ENCODE assay signal across 8 mouse cellular contexts in genomic region chr9:64340351-64341253, GRCm38 (mm10). TPM values are rescaled to one million over a fixed set of nuclear protein-coding genes. Genes with fewer than 3 reads are reported as not detected.
A peak's percentile ranks its signal among the peaks of the same experiment; 100 is the strongest.
DNase-seq lines count a peak whose midpoint lies in the region; ATAC-seq and TF ChIP-seq lines count a peak whose summit lies in the region.

No protein-coding gene starts in this region.

- H3K4me2 ChIP-seq in forebrain, embryonic 13.5 days, result peak overlapping the region; percentile 80
- H3K4me2 ChIP-seq in liver, embryonic 16.5 days (ENCODE audit: low read depth, low read length), result peak overlapping the region; percentile 92
- peak overlapping the region; percentile 72 for H3K4me2 ChIP-seq in neural tube, embryonic 12.5 days (replicated peaks)
- H3K4me2 ChIP-seq in stomach, postnatal 0 days (replicated peaks; ENCODE audit: low read depth), result peak overlapping the region; percentile 71

- peaks cover 11% of the 10 kb centered on the region for H3K4me1 ChIP-seq in forebrain, embryonic 13.5 days
- H3K4me1 ChIP-seq in liver, embryonic 16.5 days (ENCODE audit: control insufficient read depth, low read depth, low read length), result peaks cover 8% of the 10 kb centered on the region
- H3K4me1 ChIP-seq in neural tube, embryonic 12.5 days, result peaks cover 11% of the 10 kb centered on the region; the same call in 1 of the 2 replicates
- H3K4me1 ChIP-seq in stomach, postnatal 0 days (replicated peaks; ENCODE audit: control insufficient read depth, insufficient read depth), result no peaks in the 10 kb centered on the region

- ATAC-seq in cerebellum, adult (ENCODE audit: insufficient number of reproducible peaks, low FRiP score, low TSS enrichment), result peak; percentile 86
- ATAC-seq in forebrain, embryonic 13.5 days, result peak; percentile 92
- ATAC-seq in liver, embryonic 16.5 days (ENCODE audit: low read depth), result peak; percentile 89
- ATAC-seq in neural tube, embryonic 12.5 days (ENCODE audit: low FRiP score, low read depth), result peak; percentile 89
- ATAC-seq in stomach, postnatal 0 days (ENCODE audit: low FRiP score, low TSS enrichment), result peak; percentile 94

- peak overlapping the region; percentile 98 for H3K9ac ChIP-seq in forebrain, embryonic 13.5 days
- peak overlapping the region; percentile 91 for H3K9ac ChIP-seq in liver, embryonic 16.5 days (ENCODE audit: low read depth, low read length)
- H3K9ac ChIP-seq in neural tube, embryonic 12.5 days, result peak overlapping the region; percentile 95
- peak overlapping the region; percentile 99 for H3K9ac ChIP-seq in stomach, postnatal 0 days (ENCODE audit: low read length)

- TF ChIP-seq EP300 in stomach, postnatal 0 days (optimal IDR thresholded peaks at IDR 0.05), result no peak

- DNase-seq in ES-CJ7 (ENCODE audit: low read depth, low spot score), result peak; percentile 45
- DNase-seq in heart, postnatal 14 days, result peak; percentile 79 to 80
- peak; percentile 36 for DNase-seq in large intestine, adult 2 months (ENCODE audit: low read depth, low spot score)
- peak; percentile 83 for DNase-seq in stomach, postnatal 0 days (ENCODE audit: low spot score)

- WGBS in forebrain, embryonic 13.5 days, result under 1% methylated on average over 85 of the region's 85 CpGs
- under 1% methylated on average over 85 of the region's 85 CpGs for WGBS in large intestine, adult 2 months
- WGBS in liver, embryonic 16.5 days (ENCODE audit: insufficient replicate concordance), result under 1% methylated on average over 83 of the region's 85 CpGs
- under 1% methylated on average over 85 of the region's 85 CpGs for WGBS in neural tube, embryonic 12.5 days
- under 1% methylated on average over 78 of the region's 85 CpGs for WGBS in stomach, postnatal 0 days

- no peak; the same call in 1 of the 2 replicates for TF ChIP-seq CTCF in stomach, postnatal 0 days (IDR thresholded peaks at IDR 0.05; ENCODE audit: low read depth)

- H3K9me3 ChIP-seq in forebrain, embryonic 13.5 days (replicated peaks), result no peaks in the 10 kb centered on the region
- no peaks in the 10 kb centered on the region for H3K9me3 ChIP-seq in liver, embryonic 16.5 days (replicated peaks; ENCODE audit: control insufficient read depth, low read length)
- H3K9me3 ChIP-seq in neural tube, embryonic 12.5 days, result no peaks in the 10 kb centered on the region
- no peaks in the 10 kb centered on the region for H3K9me3 ChIP-seq in stomach, postnatal 0 days (ENCODE audit: control insufficient read depth, low read length)

- peaks cover 16% of the 10 kb centered on the region; the same call in 1 of the 2 replicates for H3K36me3 ChIP-seq in forebrain, embryonic 13.5 days (ENCODE audit: poor library complexity, severe bottlenecking)
- H3K36me3 ChIP-seq in liver, embryonic 16.5 days (ENCODE audit: control insufficient read depth, insufficient read depth), result peaks cover 2% of the 10 kb centered on the region; the same call in 1 of the 2 replicates
- H3K36me3 ChIP-seq in neural tube, embryonic 12.5 days, result 0 out of 2 replicates have a peak, but pooled peaks cover 4% of the 10 kb centered on the region
- H3K36me3 ChIP-seq in stomach, postnatal 0 days (ENCODE audit: control insufficient read depth, insufficient read depth, low read length), result no peaks in the 10 kb centered on the region

- H3K27me3 ChIP-seq in forebrain, embryonic 13.5 days, result no peaks in the 10 kb centered on the region
- H3K27me3 ChIP-seq in liver, embryonic 16.5 days (ENCODE audit: control insufficient read depth, insufficient read depth, low read depth, low read length), result no peaks in the 10 kb centered on the region
- no peaks in the 10 kb centered on the region for H3K27me3 ChIP-seq in neural tube, embryonic 12.5 days (replicated peaks)
- no peaks in the 10 kb centered on the region for H3K27me3 ChIP-seq in stomach, postnatal 0 days (ENCODE audit: control insufficient read depth, insufficient read depth, low read length)

- peak overlapping the region; percentile 62 for H3K4me3 ChIP-seq in forebrain, embryonic 13.5 days
- H3K4me3 ChIP-seq in liver, embryonic 16.5 days (ENCODE audit: low read depth, low read length), result peak overlapping the region; percentile 78
- H3K4me3 ChIP-seq in neural tube, embryonic 12.5 days, result peak overlapping the region; percentile 59
- peak overlapping the region; percentile 74 for H3K4me3 ChIP-seq in stomach, postnatal 0 days (ENCODE audit: low read depth, low read length)

- peak overlapping the region; percentile 99 for H3K27ac ChIP-seq in forebrain, embryonic 13.5 days
- H3K27ac ChIP-seq in liver, embryonic 16.5 days (ENCODE audit: low read length), result peak overlapping the region; percentile 95
- H3K27ac ChIP-seq in neural tube, embryonic 12.5 days, result peak overlapping the region; percentile 98
- peak overlapping the region; percentile 100 for H3K27ac ChIP-seq in stomach, postnatal 0 days (replicated peaks)

- intact Hi-C loops in heart, postnatal 14 days (cut with DNase I), result loop anchor here (10.0 kb wide), 1 partner anchor 624 kb away; the partner anchor contains the start of gene Ints14

RNA-seq across cellular contexts. Expression of gene Dis3l, which starts 0.5 kb away (rescaled TPM):
- 19.4 and 21.7 TPM in 2 replicates for polyA plus RNA-seq in forebrain, embryonic 13.5 days (2015; fragmentation: Nextera tagmentation; extraction: Ambion mirVana)
- 10 to 100 TPM; 22.6 to 25.1 TPM for total RNA-seq in heart, postnatal 14 days (2021)
- 5.7 and 7.5 TPM in 2 replicates for polyA plus RNA-seq in large intestine, adult 2 months (2012; rRNA removed)
- 7.6 and 8.0 TPM in 2 replicates for polyA plus RNA-seq in liver, embryonic 16.5 days (2015; fragmentation: Nextera tagmentation; extraction: Ambion mirVana)
- 21.4 and 21.9 TPM in 2 replicates for polyA plus RNA-seq in neural tube, embryonic 12.5 days (2016; fragmentation: Nextera tagmentation; extraction: Ambion mirVana)
- polyA plus RNA-seq in stomach, postnatal 0 days (2015; fragmentation: Nextera tagmentation; extraction: Ambion mirVana), result 6.9 and 7.2 TPM in 2 replicates

RNA-seq across cellular contexts. Expression of gene Megf11, which starts 44.8 kb away (rescaled TPM):
- polyA plus RNA-seq in forebrain, embryonic 13.5 days (2015; fragmentation: Nextera tagmentation; extraction: Ambion mirVana), result 5.2 and 6.4 TPM in 2 replicates
- 1 to 10 TPM; 3.6 to 4.2 TPM for total RNA-seq in heart, postnatal 14 days (2021)
- polyA plus RNA-seq in large intestine, adult 2 months (2012; rRNA removed), result 0.14 and 0.15 TPM in 2 replicates
- 0.51 and 0.69 TPM in 2 replicates for polyA plus RNA-seq in liver, embryonic 16.5 days (2015; fragmentation: Nextera tagmentation; extraction: Ambion mirVana)
- 10.8 and 12.5 TPM in 2 replicates for polyA plus RNA-seq in neural tube, embryonic 12.5 days (2016; fragmentation: Nextera tagmentation; extraction: Ambion mirVana)
- polyA plus RNA-seq in stomach, postnatal 0 days (2015; fragmentation: Nextera tagmentation; extraction: Ambion mirVana), result 0.46 and 0.67 TPM in 2 replicates

RNA-seq across cellular contexts. Expression of gene Tipin, which starts 59.2 kb away (rescaled TPM):
- 243 and 245 TPM in 2 replicates for polyA plus RNA-seq in forebrain, embryonic 13.5 days (2015; fragmentation: Nextera tagmentation; extraction: Ambion mirVana)
- 10 to 100 TPM; 11.2 to 12.1 TPM for total RNA-seq in heart, postnatal 14 days (2021)
- polyA plus RNA-seq in large intestine, adult 2 months (2012; rRNA removed), result 5.5 and 7.1 TPM in 2 replicates
- 145 and 166 TPM in 2 replicates for polyA plus RNA-seq in liver, embryonic 16.5 days (2015; fragmentation: Nextera tagmentation; extraction: Ambion mirVana)
- 154 and 159 TPM in 2 replicates for polyA plus RNA-seq in neural tube, embryonic 12.5 days (2016; fragmentation: Nextera tagmentation; extraction: Ambion mirVana)
- polyA plus RNA-seq in stomach, postnatal 0 days (2015; fragmentation: Nextera tagmentation; extraction: Ambion mirVana), result 81.1 and 85.7 TPM in 2 replicates

Comparison
In these comparisons a context has a peak if more than half of its experiments do, and no peak if none do; other contexts are left out.
1. Peak in every context shown above with its lines: DNase-seq, ATAC-seq, H3K4me3 ChIP-seq and H3K27ac ChIP-seq.
2. RNA of gene Tipin, which starts 59.2 kb away (polyA plus RNA-seq): 243 to 245 TPM in forebrain, embryonic 13.5 days, 154 to 159 TPM in neural tube, embryonic 12.5 days, 145 to 166 TPM in liver, embryonic 16.5 days and 81.1 to 85.7 TPM in stomach, postnatal 0 days; 5.5 to 7.1 TPM in large intestine, adult 2 months; every median in the first group is over 10 times any median in the second.